Mouse (Mus musculus) limb, embryonic 15.5 days (tissue): ENCODE measurements at regions not wholly inside any gene's neighbourhood (a gene's known extent, or its start where the extent isn't known, plus 50 kb on each side); places are given as distances from the start of the nearest gene placed in this dataset.
A peak's percentile ranks its signal among the peaks of the same experiment; 100 is the strongest.

Source experiments
- ATAC-seq: fragments of 200-750 bp; cut with Nextera tagmentation; 2 replicates; pipeline ENCODE4 v1.8.0; 2017; ENCODE audit warnings: low read depth, moderate TSS enrichment; ENCODE audit not compliant: insufficient number of reproducible peaks, low FRiP score, low TSS enrichment
- H3K27ac ChIP-seq: fragments of 300-500 bp; sonication (generic); 2 replicates; pipeline ENCODE4 v1.5.1; 2015; ENCODE audit warnings: moderate library complexity, mild to moderate bottlenecking, inconsistent platforms
- H3K27me3 ChIP-seq: fragments of 300-500 bp; sonication (generic); 2 replicates; pipeline ENCODE4 v1.6.1; 2015; ENCODE audit warnings: inconsistent platforms
- H3K36me3 ChIP-seq: fragments of 300-500 bp; sonication (generic); 2 replicates; pipeline ENCODE4 v1.6.1; 2015; ENCODE audit warnings: inconsistent platforms
- H3K4me1 ChIP-seq: fragments of 300-500 bp; sonication (generic); 2 replicates; pipeline ENCODE4 v1.6.1; 2015; ENCODE audit warnings: inconsistent platforms
- H3K4me2 ChIP-seq: fragments of 300-500 bp; sonication (generic); 2 replicates; pipeline ENCODE4 v1.6.1; 2015; ENCODE audit warnings: mild to moderate bottlenecking, inconsistent platforms
- H3K4me3 ChIP-seq: fragments of 300-500 bp; sonication (generic); 2 replicates; pipeline ENCODE4 v1.5.1; 2015; ENCODE audit warnings: mild to moderate bottlenecking, inconsistent platforms
- H3K9ac ChIP-seq: fragments of 300-500 bp; sonication (generic); 2 replicates; pipeline ENCODE4 v1.6.1; 2015; ENCODE audit warnings: inconsistent platforms
- H3K9me3 ChIP-seq: fragments of 300-500 bp; sonication (generic); 2 replicates; pipeline ENCODE4 v1.6.1; 2016; ENCODE audit warnings: inconsistent platforms
- WGBS: fragments of 180-500 bp; shearing (Covaris S2); methylation state at CpG from one replicate; pipeline ENCODE4 v1.1.7; 2015; 5-methylcytosine and 5-hydroxymethylcytosine counted together

- Histone ChIP-seq H3K9ac (no peak overlapping the region), H3K36me3 (no peaks in the 10 kb centered on the region), H3K27me3 (no peaks in the 10 kb centered on the region), H3K4me2 (no peak overlapping the region), H3K27ac (no peak overlapping the region), H3K4me1 (no peaks in the 10 kb centered on the region), H3K9me3 (no peaks in the 10 kb centered on the region), H3K4me3 (no peak overlapping the region)
- WGBS = 39% methylated on average over 6 of the region's 6 CpGs
- ATAC-seq = no peak
Observed at GRCm38 (mm10) chr2:129883417-129883816, 83.1 kb downstream of the Stk35 start.

GRCm38 (mm10) chr2:129884316-129884715, 84.0 kb downstream of the Stk35 start:
- H3K9ac ChIP-seq = no peak overlapping the region
- no peak overlapping the region for H3K27ac ChIP-seq
- H3K4me1 ChIP-seq = no peaks in the 10 kb centered on the region
- no peak for ATAC-seq
- H3K4me3 ChIP-seq = no peak overlapping the region
- 45% methylated on average over 3 of the region's 3 CpGs for WGBS
- H3K4me2 ChIP-seq = no peak overlapping the region
- H3K9me3 ChIP-seq = no peaks in the 10 kb centered on the region
- H3K36me3 ChIP-seq = no peaks in the 10 kb centered on the region
- no peaks in the 10 kb centered on the region for H3K27me3 ChIP-seq

GRCm38 (mm10) chr2:129885536-129885935, 85.2 kb downstream of the Stk35 start:
- 86% methylated on average over 7 of the region's 7 CpGs for WGBS
- no peak overlapping the region for H3K4me2 ChIP-seq
- ATAC-seq = no peak

GRCm38 (mm10) chr2:129893231-129893630, 92.9 kb downstream of the Stk35 start:
- no peaks in the 10 kb centered on the region for H3K4me1 ChIP-seq
- 70% methylated on average over 7 of the region's 7 CpGs for WGBS

More at GRCm38 (mm10) chr2:129885536-129885935, 85.2 kb downstream of the Stk35 start:
- H3K4me1 ChIP-seq = no peaks in the 10 kb centered on the region
- no peaks in the 10 kb centered on the region for H3K36me3 ChIP-seq
- no peaks in the 10 kb centered on the region for H3K9me3 ChIP-seq
- no peak overlapping the region for H3K4me3 ChIP-seq
- no peaks in the 10 kb centered on the region for H3K27me3 ChIP-seq
- no peak overlapping the region for H3K27ac ChIP-seq
- no peak overlapping the region for H3K9ac ChIP-seq

GRCm38 (mm10) chr2:129893832-129894231, 93.5 kb downstream of the Stk35 start:
- Histone ChIP-seq H3K9me3 (no peaks in the 10 kb centered on the region), H3K27me3 (no peaks in the 10 kb centered on the region), H3K4me1 (no peaks in the 10 kb centered on the region), H3K36me3 (no peaks in the 10 kb centered on the region), H3K27ac (no peak overlapping the region), H3K4me3 (no peak overlapping the region), H3K9ac (no peak overlapping the region), H3K4me2 (no peak overlapping the region)
- no peak for ATAC-seq
- 78% methylated on average over 5 of the region's 5 CpGs for WGBS

More at GRCm38 (mm10) chr2:129893231-129893630, 92.9 kb downstream of the Stk35 start:
- H3K9ac ChIP-seq = no peak overlapping the region
- H3K36me3 ChIP-seq = no peaks in the 10 kb centered on the region
- no peak overlapping the region for H3K27ac ChIP-seq
- H3K9me3 ChIP-seq = no peaks in the 10 kb centered on the region
- no peak overlapping the region for H3K4me3 ChIP-seq
- no peaks in the 10 kb centered on the region for H3K27me3 ChIP-seq
- H3K4me2 ChIP-seq = no peak overlapping the region
- ATAC-seq = no peak

- no peak overlapping the region for H3K9ac ChIP-seq
- H3K27ac ChIP-seq = no peak overlapping the region
- no peak overlapping the region for H3K4me2 ChIP-seq
- no peaks in the 10 kb centered on the region for H3K4me1 ChIP-seq
- WGBS = 61% methylated on average over 8 of the region's 8 CpGs
- no peaks in the 10 kb centered on the region for H3K9me3 ChIP-seq
- ATAC-seq = no peak
- no peaks in the 10 kb centered on the region for H3K27me3 ChIP-seq
- H3K4me3 ChIP-seq = no peak overlapping the region
- H3K36me3 ChIP-seq = no peaks in the 10 kb centered on the region
Observed at GRCm38 (mm10) chr2:129894906-129895305, 94.6 kb downstream of the Stk35 start.

GRCm38 (mm10) chr2:129895369-129895768, 95.1 kb downstream of the Stk35 start:
- ATAC-seq = no peak
- no peak overlapping the region for H3K9ac ChIP-seq
- 88% methylated on average over 6 of the region's 6 CpGs for WGBS
- H3K27me3 ChIP-seq = no peaks in the 10 kb centered on the region
- H3K4me1 ChIP-seq = no peaks in the 10 kb centered on the region
- no peak overlapping the region for H3K27ac ChIP-seq
- no peaks in the 10 kb centered on the region for H3K9me3 ChIP-seq
- H3K4me2 ChIP-seq = no peak overlapping the region
- no peaks in the 10 kb centered on the region for H3K36me3 ChIP-seq
- no peak overlapping the region for H3K4me3 ChIP-seq

- no peak overlapping the region for H3K27ac ChIP-seq
- no peaks in the 10 kb centered on the region for H3K36me3 ChIP-seq
- no peaks in the 10 kb centered on the region for H3K27me3 ChIP-seq
- no peaks in the 10 kb centered on the region for H3K4me1 ChIP-seq
- H3K9me3 ChIP-seq = no peaks in the 10 kb centered on the region
- no peak overlapping the region for H3K9ac ChIP-seq
- no peak for ATAC-seq
- no peak overlapping the region for H3K4me3 ChIP-seq
- H3K4me2 ChIP-seq = no peak overlapping the region
- 86% methylated on average over 4 of the region's 4 CpGs for WGBS
Observed at GRCm38 (mm10) chr2:129896696-129897095, 96.4 kb downstream of the Stk35 start.

GRCm38 (mm10) chr2:129903383-129904135, 103.2 kb downstream of the Stk35 start:
- no peaks in the 10 kb centered on the region for H3K36me3 ChIP-seq

GRCm38 (mm10) chr2:129904753-129905152, 104.4 kb downstream of the Stk35 start:
- peaks cover 7% of the 10 kb centered on the region for H3K4me1 ChIP-seq
- H3K27ac ChIP-seq = no peak overlapping the region
- H3K27me3 ChIP-seq = peaks cover 10% of the 10 kb centered on the region
- H3K9ac ChIP-seq = no peak overlapping the region
- no peak for ATAC-seq
- no peak overlapping the region for H3K4me2 ChIP-seq
- H3K36me3 ChIP-seq = no peaks in the 10 kb centered on the region
- 39% methylated on average over 7 of the region's 7 CpGs for WGBS
- H3K4me3 ChIP-seq = no peak overlapping the region
- no peaks in the 10 kb centered on the region for H3K9me3 ChIP-seq

More at GRCm38 (mm10) chr2:129903383-129904135, 103.2 kb downstream of the Stk35 start:
- no peak overlapping the region for H3K27ac ChIP-seq
- 54% methylated on average over 4 of the region's 4 CpGs for WGBS
- ATAC-seq = no peak
- H3K4me2 ChIP-seq = no peak overlapping the region
- peaks cover 1% of the 10 kb centered on the region; the same call in 1 of the 2 replicates for H3K27me3 ChIP-seq
- H3K9me3 ChIP-seq = no peaks in the 10 kb centered on the region
- H3K4me3 ChIP-seq = no peak overlapping the region
- no peak overlapping the region for H3K9ac ChIP-seq
- H3K4me1 ChIP-seq = no peaks in the 10 kb centered on the region; the same call in 1 of the 2 replicates

GRCm38 (mm10) chr2:129908701-129909425, 103.3 kb upstream of the Tgm3 start:
- WGBS = 4% methylated on average over 28 of the region's 28 CpGs
- no peaks in the 10 kb centered on the region for H3K9me3 ChIP-seq
- peak overlapping the region; percentile 31 for H3K4me3 ChIP-seq
- peaks cover 10% of the 10 kb centered on the region for H3K27me3 ChIP-seq
- peak overlapping the region; percentile 53 for H3K4me2 ChIP-seq
- 0 out of 2 replicates have a peak, but pooled peaks have one; percentile 19 for ATAC-seq
- no peak overlapping the region for H3K9ac ChIP-seq
- H3K36me3 ChIP-seq = no peaks in the 10 kb centered on the region
- H3K27ac ChIP-seq = no peak overlapping the region
- peaks cover 14% of the 10 kb centered on the region for H3K4me1 ChIP-seq

GRCm38 (mm10) chr2:129911203-129911921, 100.8 kb upstream of the Tgm3 start:
- no peak for ATAC-seq
- 25% methylated on average over 19 of the region's 19 CpGs for WGBS
- H3K4me1 ChIP-seq = peaks cover 14% of the 10 kb centered on the region
- H3K27me3 ChIP-seq = peaks cover 10% of the 10 kb centered on the region
- H3K36me3 ChIP-seq = no peaks in the 10 kb centered on the region
- peak overlapping the region; percentile 24 for H3K4me2 ChIP-seq
- H3K9ac ChIP-seq = no peak overlapping the region
- H3K27ac ChIP-seq = no peak overlapping the region
- H3K4me3 ChIP-seq = no peak overlapping the region
- no peaks in the 10 kb centered on the region for H3K9me3 ChIP-seq
